Mouse (Mus musculus) 416B (cell line): ENCODE measurements around the gene Rpn1.

Experiments used
- DNase-seq: peaks from one replicate; pipeline ENCODE4 v3.0.0; 2011; ENCODE audit warnings: low read depth

Rpn1 gene

DNA sequence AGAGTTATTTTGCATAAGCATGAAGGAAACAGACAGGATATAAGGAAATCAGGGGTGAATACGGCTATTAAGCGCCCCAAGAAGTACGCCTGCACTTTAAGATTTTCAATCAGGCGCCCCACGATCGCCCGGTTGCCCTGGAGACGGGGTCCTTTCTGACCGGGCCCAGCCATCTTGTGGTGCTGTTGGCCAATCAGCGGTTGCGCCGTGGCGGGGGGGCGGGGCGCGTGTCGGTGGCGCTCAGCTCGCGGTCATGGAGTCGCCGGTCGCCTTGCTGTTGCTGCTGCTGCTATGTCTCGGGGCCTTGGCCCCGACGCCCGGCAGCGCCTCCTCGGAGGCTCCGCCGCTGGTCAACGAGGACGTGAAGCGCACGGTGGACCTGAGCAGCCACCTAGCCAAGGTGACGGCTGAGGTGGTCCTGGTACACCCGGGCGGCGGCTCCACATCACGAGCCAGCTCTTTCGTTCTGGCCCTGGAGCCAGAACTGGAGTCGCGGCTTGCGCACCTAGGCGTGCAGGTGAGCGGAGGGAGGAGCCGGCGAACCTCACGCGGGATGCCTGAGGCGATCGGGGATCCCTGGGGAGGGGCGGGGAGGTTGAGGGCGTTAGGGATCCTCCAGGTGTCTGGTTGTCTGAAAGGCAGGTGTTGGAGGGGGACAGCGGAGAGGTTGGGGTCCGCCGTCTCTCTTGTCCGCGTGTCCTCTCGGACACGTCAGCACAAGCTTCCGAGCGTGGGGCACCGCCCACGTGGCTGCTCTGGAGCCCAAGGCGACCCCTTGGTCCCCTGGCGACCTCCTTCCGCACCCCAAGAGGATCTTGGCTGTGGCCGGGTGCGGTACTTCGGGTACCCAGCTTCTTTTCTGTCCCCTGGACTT, at the start of gene Rpn1:
Rpn1 (plus strand) TSS at position 205 of the 874 bp plus-strand sequence.
- DNase-seq, result peak; percentile 95

DNA sequence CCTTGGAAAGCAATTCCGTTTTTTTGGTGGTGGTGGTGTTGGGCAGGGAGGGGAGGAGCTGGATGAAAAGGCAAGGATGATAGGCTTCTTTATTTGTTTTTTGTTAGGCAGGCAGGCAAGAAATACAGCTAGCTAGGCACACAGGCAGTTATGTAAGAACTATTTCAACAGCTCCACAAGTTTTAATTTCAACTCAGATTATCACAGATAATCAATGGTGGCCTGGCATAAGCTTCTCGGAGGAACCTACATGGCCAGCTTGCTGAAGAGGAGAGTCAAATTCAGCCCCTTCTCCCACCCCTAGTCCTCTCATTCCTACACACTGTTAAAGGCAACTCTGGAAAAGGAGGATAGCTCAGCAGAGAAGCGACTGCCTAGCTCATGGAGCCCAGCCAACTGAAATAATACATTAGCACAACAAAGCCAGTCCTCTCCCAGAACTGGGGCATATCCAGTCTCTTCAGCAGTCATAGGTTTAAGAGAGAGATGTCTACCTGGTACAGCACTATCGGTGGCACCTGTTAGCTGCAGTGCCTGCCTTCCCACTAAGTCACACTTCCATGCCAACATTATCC, 46.7 kb upstream of the Rpn1 start:
- DNase-seq, result no peak

DNA sequence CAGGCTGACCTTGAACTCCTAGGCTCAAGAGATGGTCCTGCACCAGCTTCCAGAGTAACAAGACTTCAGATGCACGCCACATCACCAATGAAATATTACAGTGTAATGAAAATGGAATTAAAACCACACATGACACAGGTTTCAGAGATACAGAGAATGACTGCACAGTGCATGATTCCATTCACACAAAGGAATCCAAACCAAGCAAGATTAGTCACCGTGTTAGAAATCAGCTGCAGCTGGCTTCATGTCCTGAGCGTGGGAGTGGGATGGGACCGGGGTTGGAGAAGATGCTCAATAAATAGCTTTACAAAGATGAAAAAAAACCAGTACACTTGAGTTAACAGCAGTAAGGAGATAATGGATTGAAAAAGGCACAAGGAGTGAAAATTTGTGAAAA, 44.9 kb upstream of the Rpn1 start:
- no peak for DNase-seq

DNA sequence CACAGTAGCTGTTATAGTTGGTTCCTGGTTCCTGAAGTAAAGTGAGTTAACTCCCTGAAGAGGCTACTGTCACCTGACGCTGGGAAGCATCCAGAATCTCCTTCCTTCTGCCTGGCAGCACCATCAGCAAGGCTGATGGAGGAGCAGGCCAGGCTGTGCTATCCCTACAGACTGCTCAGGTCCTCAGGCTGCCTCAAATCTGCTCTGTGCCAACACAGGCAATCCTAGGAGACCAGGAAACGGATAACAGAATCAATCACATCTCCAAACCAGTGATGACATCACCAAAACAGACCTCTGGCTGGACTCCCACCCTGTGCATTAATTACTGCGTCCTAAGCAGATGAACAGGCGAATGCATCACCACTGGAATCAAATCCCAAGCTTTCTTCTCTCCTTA, 43.1 kb upstream of the Rpn1 start:
- no peak for DNase-seq

DNA sequence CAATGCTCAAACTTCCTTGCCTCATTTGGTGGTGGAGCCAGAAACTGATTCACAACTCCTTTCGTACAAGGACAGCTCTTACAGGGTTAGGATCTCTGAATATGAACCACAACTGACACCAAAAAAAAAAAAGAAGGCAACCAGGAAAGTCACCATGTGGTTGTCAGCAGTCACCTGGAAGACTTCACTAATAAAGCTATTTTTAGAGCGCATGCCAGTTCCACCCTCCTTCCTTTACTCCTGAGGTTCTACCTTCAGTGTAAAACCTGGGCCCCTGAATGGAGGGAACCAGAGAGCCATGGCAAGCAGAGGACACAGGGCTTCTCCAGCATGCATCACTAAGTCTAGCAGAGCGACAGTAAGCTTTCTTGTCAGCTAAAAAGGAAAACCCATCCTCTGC, 41.9 kb upstream of the Rpn1 start:
- no peak for DNase-seq

DNA sequence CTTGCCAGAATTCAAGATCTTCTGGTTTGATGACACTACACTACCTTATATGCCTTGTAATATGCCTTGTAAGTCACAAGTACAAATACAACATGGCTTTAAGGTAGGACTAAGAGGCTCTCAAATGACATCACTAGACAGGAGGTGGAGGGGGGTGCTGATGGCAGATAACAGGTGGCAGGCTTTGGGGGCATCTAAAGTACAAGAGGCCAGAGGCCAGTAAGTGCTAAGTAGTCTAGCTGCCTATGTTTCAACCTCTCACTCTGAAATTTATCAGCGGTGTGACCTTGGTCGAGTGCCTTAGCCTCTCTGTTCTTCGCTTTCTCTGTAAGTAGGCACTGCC, 40.1 kb upstream of the Rpn1 start:
- DNase-seq, result peak; percentile 42

DNA sequence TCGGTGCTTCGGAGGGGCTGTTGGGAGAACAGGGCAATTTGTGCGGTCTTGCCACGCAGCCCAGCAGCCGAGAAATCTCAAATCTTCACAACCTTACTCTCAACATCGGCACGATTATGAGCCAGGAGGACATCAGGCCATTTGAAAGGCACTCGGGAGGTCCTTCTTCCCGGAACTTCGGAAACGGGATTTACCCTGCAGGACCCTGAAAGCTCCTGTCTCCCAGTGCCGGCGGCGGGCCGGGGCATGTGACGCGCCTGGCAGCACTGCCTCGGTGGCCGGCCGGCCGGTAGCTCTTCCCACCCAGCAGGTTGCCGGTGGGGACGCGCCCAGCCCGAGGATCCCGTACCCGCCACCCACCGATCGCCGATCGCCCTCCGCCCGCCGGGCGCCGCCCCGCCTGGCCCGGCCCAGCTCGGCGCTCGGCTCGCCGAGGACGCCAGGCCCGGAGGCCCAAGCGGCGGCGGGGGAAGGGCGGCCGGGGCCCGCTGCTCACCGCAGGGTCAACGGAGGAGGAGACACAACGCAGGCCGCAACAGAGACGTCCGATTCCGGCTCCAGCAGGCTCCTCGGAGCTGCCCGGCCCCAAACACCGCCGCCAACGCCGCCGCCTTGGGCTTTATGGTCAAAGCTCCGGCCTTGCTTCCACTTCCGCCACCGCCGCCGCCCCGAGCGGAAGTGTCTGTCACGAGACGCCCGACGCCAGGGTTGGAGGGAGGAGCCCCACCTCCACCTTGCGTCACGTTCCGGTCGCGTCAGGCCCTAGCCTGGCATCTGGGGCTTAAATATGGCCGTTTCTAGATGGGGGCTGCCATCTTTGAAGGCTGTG, 39.5 kb upstream of the Rpn1 start, which contains the start of gene Rab7:
Rab7 (minus strand) TSS at position 694 of the 829 bp plus-strand sequence.
- DNase-seq, result peak; percentile 97

DNA sequence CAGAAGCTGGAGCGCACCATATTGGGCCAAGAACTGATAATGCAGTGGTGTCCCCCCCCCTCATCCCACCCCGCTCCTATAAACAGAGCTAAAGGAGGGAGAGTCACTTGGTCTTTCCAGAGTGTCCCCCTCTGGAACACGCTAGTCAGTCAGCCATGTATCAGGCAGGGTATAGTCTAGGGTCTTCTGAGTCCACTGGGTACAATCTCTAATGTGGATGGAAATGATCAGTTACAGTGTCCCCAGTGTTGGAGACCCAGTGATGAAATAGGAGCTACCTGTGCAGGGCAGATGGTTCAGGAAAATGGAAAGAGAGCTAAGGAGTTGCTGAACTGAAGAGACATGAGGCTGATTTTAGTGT, 38.9 kb upstream of the Rpn1 start:
- no peak for DNase-seq

DNA sequence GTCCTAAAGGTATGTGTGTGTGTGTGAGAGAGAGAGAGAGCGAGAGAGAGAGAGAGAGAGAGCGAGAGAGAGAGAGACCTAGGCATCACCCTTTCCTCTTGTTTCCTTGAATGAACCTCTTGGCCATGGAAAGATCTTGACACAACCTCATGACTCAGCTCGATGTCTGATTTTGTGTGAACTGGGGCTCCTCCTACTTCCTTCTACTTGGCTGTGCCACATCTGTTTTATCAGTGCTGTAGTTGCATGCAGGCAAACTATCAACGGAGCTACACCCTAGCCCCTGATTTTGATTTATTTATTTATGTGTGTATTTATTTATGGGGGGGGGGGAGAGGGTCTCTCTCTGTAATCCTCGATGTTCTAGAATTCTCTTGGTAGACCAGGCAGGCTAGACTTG, 36.4 kb upstream of the Rpn1 start:
- peak; percentile 91 for DNase-seq

DNA sequence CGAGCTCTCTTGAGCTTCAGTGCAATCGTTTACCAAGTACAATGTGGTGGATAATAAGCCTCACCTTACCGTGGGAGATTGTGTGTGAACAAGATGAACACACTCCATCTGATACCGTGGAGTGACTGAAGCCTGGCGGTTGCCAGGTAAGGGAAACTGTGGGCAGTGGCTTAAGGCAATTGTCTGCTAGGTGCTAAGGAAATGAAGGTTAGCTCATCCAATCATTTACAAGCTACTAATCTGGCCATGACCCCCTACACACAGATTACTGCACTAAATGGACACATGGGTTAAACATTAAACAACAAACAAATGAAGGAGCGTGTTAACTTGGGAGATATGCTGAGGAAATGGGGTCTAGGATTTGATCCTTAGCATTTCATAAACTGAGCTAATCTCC, 35.3 kb upstream of the Rpn1 start:
- DNase-seq, result no peak

DNA sequence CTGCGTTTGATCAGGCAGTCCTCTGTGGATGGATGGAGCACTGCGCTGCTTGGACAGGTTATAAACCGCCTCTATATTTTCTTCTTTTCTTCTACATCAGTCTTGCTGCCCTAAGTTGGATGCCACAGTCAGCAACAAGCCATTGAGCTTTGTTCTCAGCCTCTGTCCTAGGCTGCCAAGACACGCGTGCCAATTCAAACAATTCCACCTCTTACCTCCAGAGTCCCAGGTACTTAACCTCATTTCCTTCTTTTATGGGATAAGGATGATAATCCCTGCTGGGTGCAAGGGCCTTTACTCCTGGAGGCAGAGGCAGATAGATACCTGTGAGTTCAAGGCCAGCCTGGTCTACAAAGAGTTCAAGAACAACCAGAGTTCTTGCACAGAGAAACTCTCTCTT, 33.1 kb upstream of the Rpn1 start:
- DNase-seq, result no peak

DNA sequence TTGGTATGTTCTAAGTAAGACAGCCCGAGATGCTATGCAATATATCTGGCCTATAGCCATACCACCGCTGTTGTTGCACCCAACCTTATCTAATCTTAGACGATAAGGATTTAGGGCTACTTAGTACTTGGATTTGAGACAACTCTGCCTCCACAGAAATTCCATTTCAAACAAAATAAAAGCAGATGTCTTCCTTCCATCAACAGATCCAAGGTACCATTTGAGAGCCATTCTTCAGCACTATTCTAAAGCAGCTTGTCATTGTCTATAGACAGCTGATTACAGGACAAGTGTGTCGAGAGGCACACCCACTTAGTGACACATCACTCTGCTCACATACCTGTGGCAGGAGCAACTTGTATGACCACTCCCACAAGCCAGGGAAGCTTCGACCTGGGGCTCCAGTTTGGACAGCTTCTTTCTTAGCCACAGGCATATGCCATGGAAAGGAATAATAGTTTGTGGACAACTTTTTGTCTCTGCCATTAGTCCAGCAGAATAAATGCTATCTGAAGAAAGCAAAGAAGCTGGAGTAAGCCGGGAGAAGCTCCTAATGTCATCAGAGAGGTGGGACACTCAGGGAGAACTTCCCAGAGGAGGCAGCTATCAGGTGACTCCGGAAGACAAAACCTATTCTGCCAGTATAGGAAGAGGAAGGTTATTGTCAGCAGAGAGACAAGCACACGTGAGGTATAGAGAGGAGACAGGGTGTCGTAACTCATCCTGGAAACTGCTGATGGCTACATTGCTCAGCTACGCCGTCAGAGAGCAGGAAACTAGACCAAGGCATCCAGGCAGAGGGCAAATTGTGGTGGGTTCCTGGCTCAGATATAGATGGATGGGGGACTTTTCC, 30.8 kb upstream of the Rpn1 start:
- DNase-seq, result peak; percentile 41

DNA sequence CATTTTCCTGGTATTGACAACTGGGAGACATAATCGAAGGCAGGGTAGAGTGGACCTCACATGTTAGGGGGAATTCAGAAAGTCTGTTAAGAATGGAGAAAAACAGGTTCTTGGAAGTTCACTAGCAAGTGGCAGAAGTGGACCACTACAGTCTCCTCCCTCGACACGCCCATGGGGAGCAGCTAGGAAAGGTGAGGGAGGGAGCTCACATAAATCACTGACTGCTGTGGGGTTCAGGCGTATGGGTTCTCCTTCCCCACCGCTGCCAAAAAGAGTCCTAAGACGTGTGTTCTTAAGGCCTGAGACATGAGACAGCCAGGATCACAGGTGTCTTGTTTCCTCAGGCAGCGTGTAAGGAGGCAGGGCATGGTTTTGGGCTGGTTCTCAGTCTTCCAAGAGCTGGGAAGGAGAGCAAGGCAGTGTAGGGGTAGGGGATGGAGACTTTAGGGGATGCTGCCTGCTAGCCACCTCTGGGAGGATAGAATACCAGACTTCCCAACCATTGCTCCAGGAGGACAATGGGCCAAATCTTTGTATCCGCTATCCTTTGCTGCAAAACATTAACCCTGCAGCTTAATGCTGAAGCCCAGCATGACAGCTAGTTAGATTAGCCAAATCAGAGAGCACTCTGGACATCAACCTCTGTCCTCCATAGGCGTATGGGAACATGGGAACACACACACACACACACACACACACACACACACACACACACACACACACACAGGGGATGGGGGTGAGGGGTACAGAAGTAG, 30.0 kb upstream of the Rpn1 start:
- no peak for DNase-seq

DNA sequence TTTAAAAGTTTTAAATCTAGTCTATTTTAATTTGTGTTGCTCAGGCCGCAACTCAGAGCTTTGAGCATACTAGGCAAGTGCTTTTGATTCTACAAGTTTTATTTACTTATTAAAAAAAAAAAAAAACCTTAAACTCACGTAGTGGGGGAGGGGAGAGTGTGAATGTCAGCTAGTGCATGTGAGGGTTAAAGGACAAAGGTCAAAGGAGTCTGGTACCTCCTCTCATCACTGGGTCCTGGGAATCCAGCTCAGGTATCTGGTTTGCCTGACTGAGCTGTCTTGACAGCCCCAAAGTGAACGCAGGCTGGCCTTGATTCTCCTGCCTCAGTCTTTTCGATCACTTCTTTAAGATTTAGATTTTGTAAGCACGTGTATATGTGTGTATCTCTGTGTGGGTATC, 28.6 kb upstream of the Rpn1 start:
- DNase-seq, result no peak

DNA sequence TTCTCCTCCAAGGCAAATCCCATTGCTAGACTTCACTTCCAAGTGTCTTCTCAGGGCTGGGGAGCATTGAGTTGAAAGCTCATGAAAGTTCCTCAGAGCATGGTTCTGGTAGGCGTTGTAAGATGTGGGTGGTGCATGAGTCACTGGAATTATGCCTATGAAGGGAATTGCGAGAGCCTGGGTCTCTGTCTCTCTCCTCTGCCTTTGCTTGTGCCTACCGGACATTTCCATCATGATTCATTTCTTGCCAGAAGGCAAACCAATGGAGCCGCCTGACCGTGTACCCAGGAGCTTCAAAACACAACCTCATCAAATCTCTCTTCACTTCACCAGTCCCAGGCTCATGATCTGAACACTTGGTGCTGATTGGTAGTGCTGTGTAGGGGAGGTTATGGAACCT, 27.4 kb upstream of the Rpn1 start:
- no peak for DNase-seq

DNA sequence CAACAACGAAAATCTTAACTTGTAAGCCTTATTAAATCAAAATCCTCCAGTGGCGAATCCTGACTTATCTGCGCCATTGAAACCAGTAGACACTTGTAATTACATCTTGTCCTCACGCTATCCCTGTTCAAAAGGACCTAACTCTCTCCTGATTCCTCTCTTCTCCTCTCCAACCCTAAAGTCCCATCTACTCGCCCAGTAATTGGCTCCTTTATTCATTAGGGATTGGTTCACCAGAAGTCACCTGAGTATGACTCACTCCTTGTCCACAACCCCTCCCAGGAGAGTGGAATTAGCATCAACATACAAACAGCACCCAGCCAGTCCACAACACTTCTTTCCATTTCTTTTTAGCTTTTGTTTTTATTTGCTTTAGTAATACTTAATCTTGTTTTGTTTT, 24.4 kb upstream of the Rpn1 start:
- DNase-seq, result no peak

DNA sequence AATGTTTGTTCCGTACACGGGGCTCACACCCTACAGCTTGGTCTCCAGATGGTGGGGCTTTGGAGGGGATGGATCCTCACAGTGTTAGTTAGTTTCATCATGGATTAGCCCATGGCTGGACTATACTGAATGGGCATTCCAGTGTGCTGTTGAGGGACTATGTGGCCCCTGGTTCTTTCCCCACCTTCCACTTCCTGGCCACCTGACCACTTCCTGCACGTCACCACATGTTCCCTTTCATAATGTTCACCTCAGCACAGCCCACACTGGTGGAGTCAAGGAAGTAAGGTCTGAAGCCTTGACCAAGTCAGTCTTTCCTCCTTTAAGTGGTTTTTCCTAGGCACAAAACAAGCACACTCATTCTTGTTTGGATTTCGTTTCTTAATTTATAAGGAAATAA, 23.7 kb upstream of the Rpn1 start:
- DNase-seq, result peak; percentile 82

DNA sequence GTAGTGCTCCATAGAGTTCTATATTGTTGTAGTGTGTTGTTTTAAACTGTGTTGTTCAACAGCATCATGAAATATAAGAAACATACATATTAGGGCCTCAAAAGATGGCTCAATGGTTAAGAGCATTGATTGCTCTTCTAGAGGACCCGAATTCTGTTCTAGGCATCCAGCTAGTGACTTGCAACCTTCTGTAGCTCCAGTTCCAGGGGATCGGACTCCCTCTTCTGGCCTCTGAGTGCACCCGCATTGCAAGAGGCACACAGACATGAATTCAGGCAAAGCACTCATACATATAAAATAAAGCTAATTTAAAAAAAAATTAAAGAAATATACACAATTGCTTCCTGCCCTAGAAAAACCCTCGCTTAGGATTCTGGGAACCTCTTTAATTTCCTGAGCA, 22.9 kb upstream of the Rpn1 start:
- DNase-seq, result no peak

DNA sequence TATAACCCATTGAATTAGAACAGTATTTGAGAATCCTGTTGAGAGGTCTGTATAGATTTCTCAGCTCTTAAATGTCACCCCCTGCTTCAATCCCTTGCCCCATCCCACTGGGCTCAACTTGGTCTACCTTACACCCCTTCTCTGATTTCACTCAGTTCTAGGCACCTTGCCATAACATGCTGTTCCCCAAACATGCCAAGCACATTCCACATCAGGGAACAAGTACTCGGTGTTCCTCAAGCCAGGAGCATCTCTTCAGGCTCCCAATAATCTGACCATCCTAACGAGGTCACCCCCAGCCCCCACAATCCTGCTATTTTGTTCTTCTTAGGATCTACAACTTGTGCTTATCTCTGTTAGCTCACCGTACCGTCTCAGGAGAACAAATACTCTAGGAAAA, 21.9 kb upstream of the Rpn1 start:
- DNase-seq, result no peak

DNA sequence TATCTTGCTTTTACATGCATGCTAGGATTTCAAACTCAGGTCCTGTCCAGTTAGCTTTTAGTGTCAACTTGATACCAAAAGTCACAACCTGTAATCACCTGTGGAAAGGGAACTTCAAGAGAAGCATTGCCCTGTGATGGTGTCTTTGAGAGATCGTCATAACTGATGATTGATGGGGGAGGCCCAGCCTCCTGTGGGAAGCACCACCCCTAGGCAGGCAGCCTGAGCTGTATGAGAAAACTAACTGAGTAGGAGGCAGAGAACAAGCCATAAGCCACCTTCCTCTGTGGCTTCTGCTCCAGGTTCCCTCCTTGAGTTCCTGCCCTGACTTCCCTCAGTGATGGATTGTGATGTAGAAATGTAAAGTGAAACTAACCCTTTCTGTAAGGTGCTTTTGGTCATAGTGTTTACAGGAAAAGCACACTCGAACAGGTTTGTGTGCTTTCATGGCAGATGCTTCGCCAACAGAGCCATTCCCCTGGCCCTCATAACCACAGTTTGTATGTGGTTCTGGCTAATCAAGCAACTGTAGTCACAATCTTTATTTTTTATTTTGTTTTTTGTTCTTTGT, 20.1 kb upstream of the Rpn1 start:
- DNase-seq, result peak; percentile 21

DNA sequence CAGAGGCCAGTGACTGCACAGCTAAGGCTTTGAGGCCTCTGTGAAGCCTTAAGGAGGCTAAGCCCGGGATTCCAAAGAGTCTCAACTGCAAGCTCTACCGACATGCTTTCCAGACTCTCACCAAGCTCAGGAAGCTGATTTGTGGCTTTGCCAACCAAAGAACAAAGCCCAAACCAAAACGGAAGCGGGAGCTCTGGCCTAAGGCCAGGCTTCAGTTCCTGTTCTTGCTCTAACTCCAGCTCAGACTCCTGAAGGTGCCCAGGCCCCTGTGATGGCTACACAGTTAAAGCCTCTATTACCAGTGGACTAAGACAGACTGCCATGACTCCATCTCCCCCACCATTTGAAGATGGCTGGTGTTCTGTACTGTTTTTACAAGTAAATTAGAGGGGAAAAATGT, 19.2 kb upstream of the Rpn1 start:
- peak; percentile 81 for DNase-seq
